Mouse (Mus musculus) ES-E14 (cell line): ENCODE results near the gene 4930404N11Rik. TPM values are rescaled to one million over a fixed set of nuclear protein-coding genes. Genes with fewer than 3 reads are reported as not detected.

Experiments used
- DNase-seq: peaks from one replicate; pipeline ENCODE4 v3.0.0-alpha.2; 2013; ENCODE audit warnings: low read depth, low spot score
- H3K27ac ChIP-seq: 2 replicates; pipeline ENCODE4 v1.5.1; 2012; ENCODE audit warnings: low read depth, mild to moderate bottlenecking, low read length, moderate library complexity, mixed read lengths; ENCODE audit not compliant: poor library complexity, insufficient read depth, severe bottlenecking
- H3K36me3 ChIP-seq: 2 replicates; pipeline ENCODE4 v1.6.1; 2012; ENCODE audit warnings: mild to moderate bottlenecking, low read length, moderate library complexity, mixed read lengths; ENCODE audit not compliant: control insufficient read depth, poor library complexity, insufficient read depth, severe bottlenecking
- H3K4me1 ChIP-seq, 2 experiments: fragments of 150-350 bp in 1 of 2; sonication (generic) in 1 of 2; 2 replicates each; pipeline ENCODE4 v1.6.1; 2012; ENCODE audit warnings: low read length in 2 of 2, mild to moderate bottlenecking in 1 of 2, mixed read lengths in 1 of 2; ENCODE audit not compliant: control insufficient read depth in 2 of 2, insufficient read depth in 2 of 2, poor library complexity in 1 of 2
- H3K4me3 ChIP-seq, 2 experiments: fragments of 150-350 bp in 1 of 2; sonication (generic) in 1 of 2; 2 replicates each; pipeline ENCODE4 v1.5.1; 2012; ENCODE audit warnings: low read length in 2 of 2, low read depth in 1 of 2, mild to moderate bottlenecking in 1 of 2, mixed read lengths in 1 of 2; ENCODE audit not compliant: insufficient read depth in 1 of 2, poor library complexity in 1 of 2, severe bottlenecking in 1 of 2
- H3K9ac ChIP-seq: 2 replicates; pipeline ENCODE4 v1.6.1; 2012; ENCODE audit warnings: low read depth, mild to moderate bottlenecking, low read length, mixed read lengths; ENCODE audit not compliant: poor library complexity, insufficient read depth, severe bottlenecking
- H3K9me3 ChIP-seq: fragments of 150-350 bp; sonication (generic); 2 replicates; pipeline ENCODE4 v1.6.1; 2012; ENCODE audit warnings: low read depth, mild to moderate bottlenecking, low read length; ENCODE audit not compliant: control insufficient read depth, insufficient read depth
- CHD2 ChIP-seq: IDR thresholded peaks from 2 replicates; pipeline ENCODE4 v1.6.1; 2014; ENCODE audit warnings: mild to moderate bottlenecking, low read depth, low read length, inconsistent platforms
- HCFC1 ChIP-seq: IDR thresholded peaks from 2 replicates; pipeline ENCODE4 v1.6.1; 2012; ENCODE audit warnings: low read length, inconsistent platforms, borderline replicate concordance; ENCODE audit not compliant: insufficient read depth
- MAFK ChIP-seq: IDR thresholded peaks from 2 replicates; pipeline ENCODE4 v1.6.1; 2014; ENCODE audit warnings: mild to moderate bottlenecking, low read depth, low read length, inconsistent platforms; ENCODE audit not compliant: insufficient read depth
- ZC3H11A ChIP-seq: IDR thresholded peaks from 2 replicates; pipeline ENCODE4 v1.6.1; 2012; ENCODE audit warnings: low read depth, mild to moderate bottlenecking, inconsistent platforms, low read length, borderline replicate concordance
- ZNF384 ChIP-seq: IDR thresholded peaks from 2 replicates; pipeline ENCODE4 v1.6.1; 2012; ENCODE audit warnings: low read depth, low read length, inconsistent platforms
- in situ Hi-C, 2 experiments: fragments of 600-800 bp; cut with MboI; formaldehyde crosslinking; loops; one replicate each; pipeline ENCODE4 v1.15.1; 2025; ENCODE audit warnings: low sequenced_read_pairs in 2 of 2, inconsistent platforms in 1 of 2; ENCODE audit not compliant: unreplicated experiment in 2 of 2
- total RNA-seq: library from RNA; depleted of rRNA; stranded (reverse); fragments of 300-350 nt; gene quantifications from 2 replicates; pipeline ENCODE4 v1.2.3, GENCODE M21; 2012; rRNA removed

4930404N11Rik gene
- total RNA-seq: 9.4 and 19.1 TPM in 2 replicates

DNA sequence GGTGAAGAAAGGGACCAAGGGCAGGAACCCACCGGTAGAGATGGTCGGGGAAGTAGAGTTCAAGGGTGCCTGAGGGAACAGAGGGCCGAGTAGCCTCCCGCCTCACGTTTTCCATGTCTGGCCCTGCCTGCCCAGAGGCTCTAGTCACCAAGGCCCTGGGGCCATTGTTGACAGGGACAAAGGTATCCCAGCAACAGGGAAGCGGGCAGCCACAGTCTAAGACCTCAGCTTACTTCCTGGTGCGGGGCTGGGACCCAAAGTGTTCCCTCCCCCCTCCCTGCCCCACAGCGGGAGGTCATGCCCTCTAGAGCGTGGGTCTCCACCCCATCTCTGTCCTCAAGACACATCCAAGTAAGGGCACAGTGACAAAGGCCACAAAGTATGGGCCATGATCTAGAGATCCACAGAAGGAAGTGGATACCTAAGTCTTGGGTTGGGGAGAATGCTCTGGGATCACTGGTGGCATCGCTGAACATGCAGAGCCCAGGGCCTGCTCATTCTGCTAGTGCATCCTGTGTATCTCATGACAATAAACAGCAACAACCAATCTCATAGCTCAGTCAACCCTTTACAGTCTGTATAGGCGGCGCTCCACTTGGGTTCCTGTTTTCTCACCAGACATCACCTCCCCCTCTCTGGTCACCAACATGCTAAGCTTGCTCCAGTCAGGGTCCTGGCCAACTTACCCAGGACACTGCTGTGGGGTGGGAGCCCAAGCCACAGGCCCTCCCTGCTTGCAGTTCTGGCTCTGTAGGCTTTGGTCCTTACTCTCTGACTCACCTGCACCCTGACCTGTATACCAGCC lies at the start of gene 4930404N11Rik:
Gene 4930404N11Rik, minus strand, starts transcription at position 145 of the 805 bp plus-strand sequence.
- in situ Hi-C loops: no loop called here
- H3K9ac ChIP-seq: peak within 1 kb of the TSS; percentile 5; the same call in 1 of the 2 replicates
- peaks cover 71% of the 10 kb centered on the region for H3K36me3 ChIP-seq
- TF ChIP-seq HCFC1 (no peak), MAFK (no peak), ZC3H11A (no peak), ZNF384 (no peak), CHD2 (no peak)
- no peaks in the 10 kb centered on the region for H3K9me3 ChIP-seq
- peaks cover 0 to 41% of the 10 kb centered on the region in 2 experiments; a peak in 3 of 4 replicates for H3K4me1 ChIP-seq
- H3K27ac ChIP-seq: no peak within 1 kb of the TSS; the same call in 1 of the 2 replicates
- peak within 1 kb of the TSS in 1 of 2 experiments; percentile 10; a peak in 1 of 4 replicates for H3K4me3 ChIP-seq
- no peak for DNase-seq

- no peaks in the 10 kb centered on the region for H3K9me3 ChIP-seq
- H3K36me3 ChIP-seq: peaks cover 5% of the 10 kb centered on the region; the same call in 1 of the 2 replicates
- no peak overlapping the region for H3K4me3 ChIP-seq
- in situ Hi-C loops: no loop called here
- no peak for TF ChIP-seq MAFK
- no peak for TF ChIP-seq HCFC1
- no peak for TF ChIP-seq ZNF384
- TF ChIP-seq CHD2: no peak
- no peak for TF ChIP-seq ZC3H11A
- H3K4me1 ChIP-seq: peaks cover 8 to 78% of the 10 kb centered on the region in 2 experiments
- no peak overlapping the region for H3K9ac ChIP-seq
- DNase-seq: no peak
- no peak overlapping the region for H3K27ac ChIP-seq
Measured at GRCm38 (mm10) chr10:81415146-81415545, 49.5 kb upstream of the 4930404N11Rik start.

DNA sequence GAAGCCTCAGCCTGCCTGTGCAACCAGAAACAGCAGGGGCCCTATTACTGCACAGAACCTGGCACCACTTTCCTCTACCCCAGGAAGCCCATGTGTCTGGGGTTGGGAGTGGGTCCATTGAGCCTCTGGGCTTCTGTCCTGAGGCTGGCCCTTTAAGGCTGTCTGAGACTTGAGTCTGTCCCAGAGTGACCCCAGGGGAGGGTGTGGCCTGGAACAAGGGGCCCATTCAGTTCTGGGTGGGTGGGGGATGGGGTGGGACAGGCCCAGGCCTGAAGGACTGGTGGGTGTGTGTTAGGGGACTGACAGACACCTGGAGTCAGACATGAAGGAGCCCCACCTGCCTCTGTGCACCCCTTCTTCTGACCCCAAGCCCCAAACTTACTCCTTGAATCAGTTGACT lies 49.1 kb upstream of the 4930404N11Rik start:
- Histone ChIP-seq H3K4me3 (peak overlapping the region in 1 of 2 experiments; percentile 25; a peak in 1 of 4 replicates), H3K4me1 (peaks cover 8 to 79% of the 10 kb centered on the region in 2 experiments), H3K9ac (no peak overlapping the region), H3K36me3 (peaks cover 5% of the 10 kb centered on the region; the same call in 1 of the 2 replicates), H3K9me3 (no peaks in the 10 kb centered on the region), H3K27ac (no peak overlapping the region; the same call in 1 of the 2 replicates)
- in situ Hi-C loops: no loop called here
- TF ChIP-seq ZC3H11A (no peak), ZNF384 (no peak), CHD2 (no peak), MAFK (no peak), HCFC1 (no peak)
- no peak for DNase-seq

GRCm38 (mm10) chr10:81413310-81414261 lies 48.0 kb upstream of the 4930404N11Rik start:
- in situ Hi-C loops: no loop called here
- Histone ChIP-seq H3K9ac (peak overlapping the region; percentile 11; the same call in 1 of the 2 replicates), H3K9me3 (no peaks in the 10 kb centered on the region), H3K4me3 (peak overlapping the region; percentile 25 to 40), H3K27ac (peak overlapping the region; percentile 40), H3K36me3 (peaks cover 5% of the 10 kb centered on the region; the same call in 1 of the 2 replicates), H3K4me1 (peaks cover 4 to 76% of the 10 kb centered on the region in 2 experiments)
- TF ChIP-seq CHD2 (no peak), HCFC1 (0 out of 2 replicates have a peak, but pooled peaks have one; percentile 4)
- no peak for DNase-seq
